Mouse (Mus musculus) liver, embryonic 14 days (tissue): Measurements from ENCODE around the gene Ano2. TPM values are rescaled to one million over a fixed set of nuclear protein-coding genes. Genes with fewer than 3 reads are reported as not detected.

Experiments
- polyA plus RNA-seq: library from polyadenylated mRNA; depleted of rRNA; stranded (reverse); fragments of >200 nt; gene quantifications from 2 replicates; pipeline ENCODE4 v1.2.3, GENCODE M21; 2012; rRNA removed

Ano2 gene
- polyA plus RNA-seq, result 0.06 and 0.07 TPM in 2 replicates

DNA sequence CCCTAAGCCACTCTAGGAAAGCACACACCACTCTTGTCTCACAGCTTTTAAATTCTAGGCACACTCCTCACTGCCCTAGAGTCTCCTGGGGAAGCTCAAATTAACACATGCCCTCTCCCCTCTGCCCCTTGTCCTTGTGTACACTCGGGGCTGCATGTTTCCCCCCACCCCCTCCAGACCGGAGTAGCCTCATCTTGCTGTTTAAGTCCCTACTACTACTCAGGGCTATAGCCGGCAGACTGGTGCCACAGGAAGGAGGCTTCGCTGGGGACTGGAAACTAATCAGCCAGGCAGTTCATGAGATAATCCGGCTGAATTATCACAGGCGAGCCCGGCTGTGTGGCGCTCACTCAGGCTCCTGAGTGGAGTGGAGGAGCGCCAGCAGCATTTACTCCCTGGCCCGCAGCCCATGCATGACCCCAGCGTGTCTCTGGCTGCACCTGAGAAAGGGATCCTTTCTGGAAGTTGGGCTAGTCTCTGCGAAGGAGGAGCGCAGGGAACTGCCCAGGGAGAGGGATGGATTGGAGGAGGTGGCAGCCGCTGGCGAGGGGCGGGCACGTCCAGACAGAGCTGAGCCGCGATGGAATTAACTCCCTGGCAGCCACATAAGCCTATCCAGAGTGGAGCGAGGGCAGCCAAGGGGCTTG is at the start of gene Ano2:
Gene Ano2 (plus strand): TSS at position 363 of the 647 bp plus-strand sequence.

Other genes with a start within 250 kb of the Ano2 start
- gene Cd9, start 195.6 kb upstream of the Ano2 start, polyA plus RNA-seq, result 49.5 and 66.3 TPM in 2 replicates
- gene Vwf, start 143.6 kb upstream of the Ano2 start, polyA plus RNA-seq, result 8.9 and 9.5 TPM in 2 replicates